Mouse (Mus musculus) hindbrain, embryonic 16.5 days (tissue): ENCODE measurements around the gene Gm11232. TPM values are rescaled to one million over a fixed set of nuclear protein-coding genes. Genes with fewer than 3 reads are reported as not detected.

Experiments used
- ATAC-seq: fragments of 200-750 bp; cut with Nextera tagmentation; 2 replicates; pipeline ENCODE4 v1.8.0; 2017; ENCODE audit warnings: moderate TSS enrichment, moderate library complexity
- H3K27ac ChIP-seq: fragments of 300-500 bp; sonication (generic); 2 replicates; pipeline ENCODE4 v1.5.1; 2014; ENCODE audit warnings: low read depth, mild to moderate bottlenecking, control low read depth, low read length, moderate library complexity
- H3K27me3 ChIP-seq: fragments of 300-500 bp; sonication (generic); replicated peaks from 2 replicates; pipeline ENCODE4 v1.6.1; 2014; ENCODE audit warnings: low read length; ENCODE audit not compliant: control insufficient read depth, insufficient read depth
- H3K36me3 ChIP-seq: fragments of 300-500 bp; sonication (generic); 2 replicates; pipeline ENCODE4 v1.6.1; 2014; ENCODE audit warnings: mild to moderate bottlenecking, low read length, moderate library complexity, mixed read lengths; ENCODE audit not compliant: control insufficient read depth, insufficient read depth
- H3K4me1 ChIP-seq: fragments of 300-500 bp; sonication (generic); 2 replicates; pipeline ENCODE4 v1.6.1; 2014; ENCODE audit warnings: low read depth, low read length; ENCODE audit not compliant: control insufficient read depth, insufficient read depth
- H3K4me2 ChIP-seq: fragments of 300-500 bp; sonication (generic); 2 replicates; pipeline ENCODE4 v1.6.1; 2014; ENCODE audit warnings: mild to moderate bottlenecking, low read length, control low read depth, moderate library complexity
- H3K4me3 ChIP-seq: fragments of 300-500 bp; sonication (generic); 2 replicates; pipeline ENCODE4 v1.5.1; 2014; ENCODE audit warnings: mild to moderate bottlenecking, low read length, control low read depth, moderate library complexity
- H3K9ac ChIP-seq: fragments of 300-500 bp; sonication (generic); 2 replicates; pipeline ENCODE4 v1.6.1; 2014; ENCODE audit warnings: low read depth, mild to moderate bottlenecking, control low read depth, low read length, moderate library complexity
- H3K9me3 ChIP-seq: fragments of 300-500 bp; sonication (generic); 2 replicates; pipeline ENCODE4 v1.6.1; 2014; ENCODE audit warnings: mild to moderate bottlenecking, low read length, moderate library complexity; ENCODE audit not compliant: control insufficient read depth
- WGBS: fragments of 180-500 bp; shearing (Covaris S2); extraction: QIAGEN DNeasy Blood & Tissue Kit; methylation state at CpG from one replicate; pipeline ENCODE4 v1.1.7; 2014; 5-methylcytosine and 5-hydroxymethylcytosine counted together
- polyA plus RNA-seq: library from polyadenylated mRNA; unstranded; fragments of >200 nt; fragmentation: Nextera tagmentation; extraction: Ambion mirVana; gene quantifications from 2 replicates; pipeline ENCODE4 v1.2.1, GENCODE M21; 2015

Gm11232 gene
- 0.09 TPM in 1 of 2 replicates, not detected in the other for polyA plus RNA-seq

DNA sequence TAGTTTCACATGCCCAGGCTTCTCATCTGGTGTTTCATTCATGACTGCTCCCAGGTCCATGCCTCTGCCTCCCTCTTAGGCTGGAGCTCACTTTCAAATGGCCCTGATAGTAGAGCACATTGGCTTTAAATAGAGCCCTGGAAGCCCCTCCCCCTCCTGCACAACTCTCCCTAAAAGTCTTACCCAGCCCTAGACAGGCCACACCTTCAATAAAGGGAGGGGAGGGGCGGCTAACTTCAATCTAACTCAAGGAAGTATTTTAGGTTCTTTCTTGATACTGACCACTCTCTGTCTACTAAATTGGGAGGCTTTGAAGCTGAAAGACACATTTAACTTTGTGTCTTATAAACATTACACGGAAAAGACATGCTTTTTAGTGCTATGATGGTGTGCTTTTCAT lies at the start of gene Gm11232:
Gene Gm11232 (minus strand): TSS at position 101 of the 400 bp plus-strand sequence.
- Histone ChIP-seq H3K27me3 (no peaks in the 10 kb centered on the region), H3K27ac (no peak within 1 kb of the TSS), H3K9me3 (no peaks in the 10 kb centered on the region), H3K9ac (no peak within 1 kb of the TSS), H3K4me3 (no peak within 1 kb of the TSS), H3K36me3 (no peaks in the 10 kb centered on the region), H3K4me1 (no peaks in the 10 kb centered on the region), H3K4me2 (no peak within 1 kb of the TSS)
- no peak for ATAC-seq
- WGBS: 84% methylated on average over 2 of the region's 2 CpGs

DNA sequence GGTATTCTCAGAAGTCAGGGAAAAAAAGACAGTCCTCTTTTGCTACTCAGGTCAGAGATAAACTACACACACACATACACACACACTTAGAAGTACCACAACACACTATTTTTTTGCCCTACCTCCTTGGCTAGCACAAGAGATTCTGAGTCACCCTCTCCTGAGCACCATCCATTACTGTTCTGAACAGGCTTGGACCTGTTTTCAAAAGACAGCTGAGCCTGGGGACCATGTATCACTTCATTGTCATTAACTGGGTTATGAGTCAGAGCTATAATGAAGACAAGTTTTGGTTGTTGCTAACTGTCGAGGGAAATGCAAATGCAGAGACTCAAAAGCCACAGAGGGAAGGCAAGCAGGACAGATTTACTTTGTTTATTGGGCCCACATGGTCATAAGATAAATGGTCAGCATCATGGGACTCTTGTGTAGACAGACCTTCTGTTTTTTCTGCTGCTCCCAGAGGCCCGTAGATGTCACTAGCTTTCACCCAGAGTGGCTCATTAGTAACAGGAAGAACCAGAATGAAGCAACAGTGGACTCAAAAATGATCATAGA lies 48.3 kb upstream of the Gm11232 start:
- H3K4me3 ChIP-seq: no peak overlapping the region
- no peaks in the 10 kb centered on the region for H3K36me3 ChIP-seq
- WGBS: 58% methylated on average over 2 of the region's 2 CpGs
- no peak overlapping the region for H3K9ac ChIP-seq
- H3K4me1 ChIP-seq: no peaks in the 10 kb centered on the region
- no peaks in the 10 kb centered on the region for H3K27me3 ChIP-seq
- no peak for ATAC-seq
- H3K4me2 ChIP-seq: no peak overlapping the region
- no peak overlapping the region for H3K27ac ChIP-seq
- H3K9me3 ChIP-seq: no peaks in the 10 kb centered on the region

DNA sequence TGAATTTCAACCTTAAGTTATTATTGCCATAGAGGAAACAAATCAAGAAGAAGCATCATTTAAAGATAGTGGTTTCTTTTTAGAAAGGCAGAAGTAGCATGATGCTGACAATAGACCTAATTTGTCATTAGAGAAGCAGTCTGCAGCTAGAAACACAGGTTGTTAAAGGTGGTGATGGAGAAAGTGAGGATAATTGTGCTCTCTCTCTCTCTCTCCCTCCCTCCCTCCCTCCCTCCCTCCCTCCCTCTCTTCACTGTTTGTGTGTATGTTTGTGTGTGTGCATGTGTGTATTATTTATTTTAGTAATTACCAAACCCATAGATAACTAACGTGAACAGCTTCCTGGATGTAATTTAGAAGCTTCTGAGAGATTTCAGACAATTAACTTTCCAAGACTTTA lies 7.8 kb upstream of the Gm11232 start:
- H3K9me3 ChIP-seq: no peaks in the 10 kb centered on the region
- no peak overlapping the region for H3K27ac ChIP-seq
- H3K4me1 ChIP-seq: no peaks in the 10 kb centered on the region
- no peaks in the 10 kb centered on the region for H3K36me3 ChIP-seq
- no peak overlapping the region for H3K4me2 ChIP-seq
- no peak for ATAC-seq
- no peaks in the 10 kb centered on the region for H3K27me3 ChIP-seq
- H3K9ac ChIP-seq: no peak overlapping the region
- no peak overlapping the region for H3K4me3 ChIP-seq
- WGBS: 51% methylated on average over 1 of the region's 1 CpGs

DNA sequence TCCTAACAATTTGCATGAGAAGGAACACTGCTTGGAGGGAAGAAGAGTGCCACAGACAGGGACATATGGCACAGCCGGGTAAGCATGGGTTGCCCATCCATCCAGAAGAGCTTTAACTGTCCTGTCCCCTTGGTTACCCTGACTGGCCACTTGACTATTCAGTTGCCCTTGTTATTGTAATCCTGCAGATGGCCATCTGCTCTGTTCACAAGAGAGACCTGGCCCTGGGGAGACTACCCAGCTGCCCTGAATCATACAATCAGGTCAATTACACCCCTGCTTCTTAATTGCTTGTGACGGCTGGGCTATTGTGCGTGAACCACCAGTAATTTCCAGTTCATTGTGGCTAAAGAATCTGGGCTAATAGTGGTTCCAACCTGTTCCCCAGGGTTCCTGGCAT lies 7.3 kb upstream of the Gm11232 start:
- Histone ChIP-seq H3K4me3 (no peak overlapping the region), H3K9ac (no peak overlapping the region), H3K27ac (no peak overlapping the region), H3K27me3 (no peaks in the 10 kb centered on the region), H3K36me3 (no peaks in the 10 kb centered on the region), H3K4me1 (no peaks in the 10 kb centered on the region), H3K4me2 (no peak overlapping the region), H3K9me3 (no peaks in the 10 kb centered on the region)
- 17% methylated on average over 3 of the region's 3 CpGs for WGBS
- peak; percentile 98 for ATAC-seq

DNA sequence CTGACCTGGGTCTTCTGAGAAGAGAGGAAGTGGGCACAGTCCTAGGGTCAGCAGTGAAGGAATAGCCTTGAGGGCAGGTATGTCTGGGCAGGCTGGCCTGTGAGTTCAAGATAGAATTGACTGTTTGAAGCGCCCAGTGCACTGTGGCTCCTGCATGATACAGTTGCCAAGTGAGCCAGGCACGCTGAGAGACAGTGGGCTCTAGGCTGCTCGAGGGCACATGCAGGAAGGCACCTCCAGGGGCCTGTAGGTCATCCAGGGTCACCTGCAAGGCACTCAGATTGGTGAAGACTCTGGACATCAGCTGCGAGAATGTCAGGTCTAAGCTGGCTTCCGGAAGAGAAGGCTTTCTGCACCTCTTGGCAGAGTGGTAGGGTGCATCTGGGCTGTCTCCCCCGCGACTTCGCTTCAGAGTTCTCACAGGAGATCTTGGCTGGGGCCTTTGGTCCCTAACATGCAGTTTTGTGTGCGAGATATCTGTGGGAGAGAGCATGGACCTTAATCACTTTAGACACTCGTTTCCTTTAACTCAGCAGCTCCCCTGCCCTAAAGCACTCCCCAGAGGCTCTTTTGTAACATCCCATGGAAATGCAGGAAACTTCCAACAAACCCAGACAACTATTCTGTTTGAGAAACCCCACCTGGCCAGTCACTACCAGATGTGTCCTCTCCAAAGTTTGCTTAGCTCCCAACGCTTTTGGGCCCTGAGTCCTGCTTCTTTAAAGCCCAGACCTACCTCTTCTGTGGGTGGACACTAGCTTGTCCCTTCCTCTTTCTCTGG lies 1.1 kb downstream of the Gm11232 start:
- H3K27ac ChIP-seq: no peak overlapping the region
- no peak overlapping the region for H3K4me2 ChIP-seq
- no peaks in the 10 kb centered on the region for H3K27me3 ChIP-seq
- no peak overlapping the region for H3K9ac ChIP-seq
- no peaks in the 10 kb centered on the region for H3K4me1 ChIP-seq
- H3K36me3 ChIP-seq: no peaks in the 10 kb centered on the region
- WGBS: 80% methylated on average over 11 of the region's 11 CpGs
- no peak overlapping the region for H3K4me3 ChIP-seq
- H3K9me3 ChIP-seq: no peaks in the 10 kb centered on the region
- ATAC-seq: no peak

DNA sequence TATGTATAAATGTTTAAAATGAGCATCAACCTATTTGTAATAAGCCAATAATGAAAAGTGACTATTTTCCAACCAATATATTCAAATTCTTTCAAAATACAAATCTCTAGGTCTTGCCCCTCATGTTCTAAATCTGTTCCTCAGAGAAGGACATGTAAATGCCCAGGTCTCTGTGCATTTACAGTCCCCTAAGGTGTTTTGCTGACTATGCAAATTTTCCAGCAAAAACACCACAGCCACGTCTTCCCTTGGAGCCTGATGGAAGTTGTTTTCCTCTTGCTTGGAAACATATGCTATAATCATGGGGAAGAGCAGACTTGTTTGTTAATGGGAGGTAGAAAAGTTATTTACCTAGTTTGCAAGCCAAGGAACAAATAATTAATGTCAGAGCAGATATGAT lies 12.0 kb downstream of the Gm11232 start:
- no peaks in the 10 kb centered on the region for H3K9me3 ChIP-seq
- no peak overlapping the region for H3K27ac ChIP-seq
- no peak overlapping the region for H3K9ac ChIP-seq
- WGBS: 65% methylated on average over 1 of the region's 1 CpGs
- no peaks in the 10 kb centered on the region for H3K36me3 ChIP-seq
- H3K4me3 ChIP-seq: no peak overlapping the region
- H3K4me2 ChIP-seq: no peak overlapping the region
- no peaks in the 10 kb centered on the region for H3K4me1 ChIP-seq
- no peak for ATAC-seq
- H3K27me3 ChIP-seq: no peaks in the 10 kb centered on the region

DNA sequence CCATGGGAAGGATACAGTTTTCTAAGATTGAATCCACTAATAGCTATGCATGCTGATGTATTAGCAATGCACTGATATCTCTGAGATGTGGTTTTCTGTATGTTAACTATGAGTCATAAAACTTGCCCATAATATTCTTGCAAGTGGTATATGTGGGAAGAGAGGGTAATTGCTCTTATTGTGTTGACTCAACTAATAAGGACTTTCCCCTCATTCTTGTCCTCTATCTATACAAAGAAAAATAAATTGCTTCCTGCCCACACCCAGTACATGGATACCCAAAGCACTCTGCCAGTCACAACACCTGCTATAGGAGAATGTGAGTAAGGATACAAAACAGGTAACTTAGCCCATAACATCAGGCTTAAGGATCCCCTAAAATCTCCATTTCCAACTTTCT lies 21.2 kb downstream of the Gm11232 start:
- no peak overlapping the region for H3K4me2 ChIP-seq
- no peak overlapping the region for H3K9ac ChIP-seq
- no peak for ATAC-seq
- no peaks in the 10 kb centered on the region for H3K36me3 ChIP-seq
- H3K4me1 ChIP-seq: no peaks in the 10 kb centered on the region
- H3K4me3 ChIP-seq: no peak overlapping the region
- H3K27ac ChIP-seq: no peak overlapping the region
- H3K27me3 ChIP-seq: no peaks in the 10 kb centered on the region
- no peaks in the 10 kb centered on the region for H3K9me3 ChIP-seq

DNA sequence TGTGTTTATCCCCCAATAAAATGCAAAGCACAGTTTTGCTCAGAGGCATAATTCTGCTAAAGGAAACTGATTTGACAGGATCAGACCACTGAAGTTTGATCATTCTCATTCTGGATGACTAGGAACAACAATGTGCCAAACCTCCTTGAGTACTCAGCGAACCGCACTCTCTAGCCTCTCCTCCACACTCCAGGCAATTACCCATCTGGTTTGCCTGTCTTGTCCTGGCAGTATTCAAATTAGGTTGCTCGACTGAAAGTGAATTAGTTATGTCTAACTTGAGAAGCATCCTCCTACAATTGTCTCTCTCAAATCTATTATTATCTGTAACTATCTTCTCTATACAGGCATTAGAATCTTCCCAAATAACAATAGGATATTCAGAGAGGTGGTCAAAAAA lies 22.5 kb downstream of the Gm11232 start:
- no peak for ATAC-seq
- 57% methylated on average over 3 of the region's 3 CpGs for WGBS
- H3K4me1 ChIP-seq: no peaks in the 10 kb centered on the region
- no peaks in the 10 kb centered on the region for H3K9me3 ChIP-seq
- no peak overlapping the region for H3K27ac ChIP-seq
- no peaks in the 10 kb centered on the region for H3K27me3 ChIP-seq
- H3K4me3 ChIP-seq: no peak overlapping the region
- no peak overlapping the region for H3K9ac ChIP-seq
- no peaks in the 10 kb centered on the region for H3K36me3 ChIP-seq
- no peak overlapping the region for H3K4me2 ChIP-seq

DNA sequence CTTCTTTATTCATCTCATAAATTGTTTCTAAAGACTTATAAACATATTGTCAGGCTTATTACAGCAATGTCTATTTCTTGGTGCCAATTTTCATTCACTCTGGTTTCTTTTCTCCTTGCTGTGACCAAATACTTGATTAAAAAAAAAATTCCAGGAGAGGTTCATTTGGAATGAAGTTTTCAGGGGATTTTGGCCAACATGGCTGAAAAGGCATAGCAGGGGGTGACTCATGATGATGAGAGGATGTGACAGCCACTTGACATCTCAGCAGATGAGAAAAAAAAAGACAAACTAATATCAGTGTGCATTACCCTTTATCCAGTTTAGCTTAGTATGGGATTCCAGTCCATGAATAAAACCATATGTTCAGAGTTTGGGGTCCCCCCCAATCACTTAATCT lies 28.4 kb downstream of the Gm11232 start:
- Histone ChIP-seq H3K36me3 (no peaks in the 10 kb centered on the region), H3K9ac (no peak overlapping the region), H3K4me3 (no peak overlapping the region), H3K4me1 (no peaks in the 10 kb centered on the region), H3K4me2 (no peak overlapping the region), H3K27me3 (no peaks in the 10 kb centered on the region), H3K9me3 (no peaks in the 10 kb centered on the region), H3K27ac (no peak overlapping the region)
- no peak for ATAC-seq
